Mouse (Mus musculus): ENCODE measurements at regions not wholly inside any gene's neighbourhood (a gene's known extent, or its start where the extent isn't known, plus 50 kb on each side); places are given as distances from the start of the nearest gene placed in this dataset.

DNA sequence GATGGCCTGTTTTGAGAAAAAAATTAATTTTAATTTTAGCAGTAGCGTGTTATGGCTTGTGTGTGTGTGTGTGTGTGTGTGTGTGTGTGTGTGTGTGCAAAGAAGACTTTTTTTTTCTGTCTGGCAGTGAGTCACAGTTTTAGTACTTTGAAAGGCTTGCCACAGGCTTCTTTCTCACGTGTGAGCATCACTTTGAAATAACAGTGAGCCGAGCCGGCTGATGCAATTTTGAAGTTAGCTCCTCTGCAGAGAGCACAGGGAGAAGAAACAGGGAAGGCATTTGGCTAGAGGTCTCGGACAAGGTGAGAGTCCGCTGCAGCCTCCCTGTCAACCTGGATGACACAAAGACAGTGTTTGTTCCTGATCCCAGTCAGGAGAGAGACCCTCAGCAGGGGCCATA lies 242.3 kb downstream of the Hivep2 start:
- TF ChIP-seq CTCF (IDR thresholded peaks at IDR 0.05; ENCODE audit: control insufficient read depth, insufficient read depth, low read length) (no peak), POLR2A (IDR thresholded peaks at IDR 0.05; ENCODE audit: borderline replicate concordance, control insufficient read depth, low read depth, low read length) (no peak)
